Mouse (Mus musculus): ENCODE measurements around the gene Lyrm4. TPM values are rescaled to one million over a fixed set of nuclear protein-coding genes. Genes with fewer than 3 reads are reported as not detected.

The Lyrm4 gene
- polyA plus RNA-seq, 1 experiment from 2014 or later: 23.4 TPM

GRCm38 (mm10) chr13:35968719-35969430 lies 148.5 kb downstream of the Lyrm4 start:
- H3K4me3 ChIP-seq (ENCODE audit: low read depth, low read length): peak overlapping the region; percentile 69
- WGBS (ENCODE audit: insufficient replicate concordance): under 1% methylated on average over 57 of the region's 57 CpGs
- H3K27ac ChIP-seq (ENCODE audit: low read depth, low read length): peak overlapping the region; percentile 18
- H3K9ac ChIP-seq (ENCODE audit: low read depth, low read length): peak overlapping the region; percentile 79
- ATAC-seq (replicated peaks; ENCODE audit: insufficient number of reproducible peaks, low FRiP score, low TSS enrichment): peak; percentile 62
- peaks cover 3% of the 10 kb centered on the region; the same call in 1 of the 2 replicates for H3K4me1 ChIP-seq (ENCODE audit: control insufficient read depth, insufficient read depth, low read length)
- H3K4me2 ChIP-seq: peak overlapping the region; percentile 87
- H3K27me3 ChIP-seq (ENCODE audit: control insufficient read depth, insufficient read depth, low read length): peaks cover 8% of the 10 kb centered on the region; the same call in 1 of the 2 replicates
- no peaks in the 10 kb centered on the region for H3K9me3 ChIP-seq (replicated peaks; ENCODE audit: control insufficient read depth, low read length)
- no peaks in the 10 kb centered on the region for H3K36me3 ChIP-seq (ENCODE audit: control insufficient read depth, insufficient read depth, low read length)

- WGBS (ENCODE audit: insufficient replicate concordance): under 1% methylated on average over 38 of the region's 38 CpGs
- Histone ChIP-seq H3K27ac (ENCODE audit: low read depth, low read length) (peak overlapping the region; percentile 18), H3K9me3 (replicated peaks; ENCODE audit: control insufficient read depth, low read length) (no peaks in the 10 kb centered on the region), H3K4me3 (ENCODE audit: low read depth, low read length) (peak overlapping the region; percentile 69), H3K36me3 (ENCODE audit: control insufficient read depth, insufficient read depth, low read length) (no peaks in the 10 kb centered on the region), H3K4me2 (peak overlapping the region; percentile 87), H3K27me3 (ENCODE audit: control insufficient read depth, insufficient read depth, low read length) (peaks cover 8% of the 10 kb centered on the region; the same call in 1 of the 2 replicates), H3K4me1 (ENCODE audit: control insufficient read depth, insufficient read depth, low read length) (peaks cover 3% of the 10 kb centered on the region; the same call in 1 of the 2 replicates), H3K9ac (ENCODE audit: low read depth, low read length) (peak overlapping the region; percentile 79)
- ATAC-seq (replicated peaks; ENCODE audit: insufficient number of reproducible peaks, low FRiP score, low TSS enrichment): peak; percentile 50; the same call in 1 of the 2 replicates
These were observed 149.1 kb downstream of the Lyrm4 start for GRCm38 (mm10) chr13:35968131-35968718.

GRCm38 (mm10) chr13:35967690-35968089 lies 149.6 kb downstream of the Lyrm4 start:
- WGBS (ENCODE audit: insufficient replicate concordance): 2% methylated on average over 15 of the region's 15 CpGs
- Histone ChIP-seq H3K4me1 (ENCODE audit: control insufficient read depth, insufficient read depth, low read length) (peaks cover 3% of the 10 kb centered on the region; the same call in 1 of the 2 replicates), H3K9me3 (replicated peaks; ENCODE audit: control insufficient read depth, low read length) (no peaks in the 10 kb centered on the region), H3K9ac (ENCODE audit: low read depth, low read length) (peak overlapping the region; percentile 79), H3K4me2 (peak overlapping the region; percentile 87), H3K4me3 (ENCODE audit: low read depth, low read length) (peak overlapping the region; percentile 69), H3K36me3 (ENCODE audit: control insufficient read depth, insufficient read depth, low read length) (no peaks in the 10 kb centered on the region), H3K27me3 (ENCODE audit: control insufficient read depth, insufficient read depth, low read length) (peaks cover 8% of the 10 kb centered on the region; the same call in 1 of the 2 replicates), H3K27ac (ENCODE audit: low read depth, low read length) (0 out of 2 replicates have a peak overlapping the region, but pooled peaks have one; percentile 35)
- no peak for ATAC-seq (replicated peaks; ENCODE audit: insufficient number of reproducible peaks, low FRiP score, low TSS enrichment)

GRCm38 (mm10) chr13:35963583-35963982 lies 153.7 kb downstream of the Lyrm4 start:
- no peak overlapping the region for H3K27ac ChIP-seq (ENCODE audit: low read depth, low read length)
- H3K36me3 ChIP-seq (ENCODE audit: control insufficient read depth, insufficient read depth, low read length): no peaks in the 10 kb centered on the region
- H3K4me2 ChIP-seq: no peak overlapping the region
- H3K9me3 ChIP-seq (replicated peaks; ENCODE audit: control insufficient read depth, low read length): no peaks in the 10 kb centered on the region
- H3K27me3 ChIP-seq (ENCODE audit: control insufficient read depth, insufficient read depth, low read length): no peaks in the 10 kb centered on the region
- H3K4me3 ChIP-seq (ENCODE audit: low read depth, low read length): no peak overlapping the region
- no peak for ATAC-seq (replicated peaks; ENCODE audit: insufficient number of reproducible peaks, low FRiP score, low TSS enrichment)
- H3K9ac ChIP-seq (ENCODE audit: low read depth, low read length): no peak overlapping the region
- no peaks in the 10 kb centered on the region for H3K4me1 ChIP-seq (ENCODE audit: control insufficient read depth, insufficient read depth, low read length)
- 77% methylated on average over 4 of the region's 4 CpGs for WGBS (ENCODE audit: insufficient replicate concordance)

GRCm38 (mm10) chr13:35959391-35960067 lies 157.8 kb downstream of the Lyrm4 start:
- Histone ChIP-seq H3K27ac (ENCODE audit: low read depth, low read length) (no peak overlapping the region), H3K9ac (ENCODE audit: low read depth, low read length) (no peak overlapping the region), H3K9me3 (replicated peaks; ENCODE audit: control insufficient read depth, low read length) (no peaks in the 10 kb centered on the region), H3K36me3 (ENCODE audit: control insufficient read depth, insufficient read depth, low read length) (no peaks in the 10 kb centered on the region), H3K27me3 (ENCODE audit: control insufficient read depth, insufficient read depth, low read length) (no peaks in the 10 kb centered on the region), H3K4me3 (ENCODE audit: low read depth, low read length) (no peak overlapping the region), H3K4me1 (ENCODE audit: control insufficient read depth, insufficient read depth, low read length) (no peaks in the 10 kb centered on the region), H3K4me2 (no peak overlapping the region)
- 72% methylated on average over 12 of the region's 12 CpGs for WGBS (ENCODE audit: insufficient replicate concordance)
- no peak for ATAC-seq (replicated peaks; ENCODE audit: insufficient number of reproducible peaks, low FRiP score, low TSS enrichment)

GRCm38 (mm10) chr13:35958539-35958938 lies 158.8 kb downstream of the Lyrm4 start, which contains the start of gene Ppp1r3g:
Ppp1r3g (plus strand) TSS chr13:35958839.
- Histone ChIP-seq H3K9me3 (replicated peaks; ENCODE audit: control insufficient read depth, low read length) (no peaks in the 10 kb centered on the region), H3K4me3 (ENCODE audit: low read depth, low read length) (no peak within 1 kb of the TSS), H3K4me1 (ENCODE audit: control insufficient read depth, insufficient read depth, low read length) (no peaks in the 10 kb centered on the region), H3K27ac (ENCODE audit: low read depth, low read length) (no peak within 1 kb of the TSS), H3K9ac (ENCODE audit: low read depth, low read length) (no peak within 1 kb of the TSS), H3K27me3 (ENCODE audit: control insufficient read depth, insufficient read depth, low read length) (no peaks in the 10 kb centered on the region), H3K4me2 (no peak within 1 kb of the TSS), H3K36me3 (ENCODE audit: control insufficient read depth, insufficient read depth, low read length) (no peaks in the 10 kb centered on the region)
- ATAC-seq (replicated peaks; ENCODE audit: insufficient number of reproducible peaks, low FRiP score, low TSS enrichment): no peak
- WGBS (ENCODE audit: insufficient replicate concordance): 100% methylated on average over 1 of the region's 1 CpGs

GRCm38 (mm10) chr13:35949814-35950455 lies 167.4 kb downstream of the Lyrm4 start:
- 76% methylated on average over 17 of the region's 17 CpGs for WGBS (ENCODE audit: insufficient replicate concordance)

GRCm38 (mm10) chr13:35947354-35948000 lies 169.8 kb downstream of the Lyrm4 start:
- Histone ChIP-seq H3K4me2 (no peak overlapping the region), H3K27ac (ENCODE audit: low read depth, low read length) (no peak overlapping the region), H3K4me3 (ENCODE audit: low read depth, low read length) (no peak overlapping the region), H3K9ac (ENCODE audit: low read depth, low read length) (no peak overlapping the region), H3K9me3 (replicated peaks; ENCODE audit: control insufficient read depth, low read length) (no peaks in the 10 kb centered on the region), H3K27me3 (ENCODE audit: control insufficient read depth, insufficient read depth, low read length) (no peaks in the 10 kb centered on the region), H3K36me3 (ENCODE audit: control insufficient read depth, insufficient read depth, low read length) (no peaks in the 10 kb centered on the region), H3K4me1 (ENCODE audit: control insufficient read depth, insufficient read depth, low read length) (no peaks in the 10 kb centered on the region)
- 18% methylated on average over 14 of the region's 14 CpGs for WGBS (ENCODE audit: insufficient replicate concordance)
- no peak for ATAC-seq (replicated peaks; ENCODE audit: insufficient number of reproducible peaks, low FRiP score, low TSS enrichment)

More at GRCm38 (mm10) chr13:35949814-35950455, 167.4 kb downstream of the Lyrm4 start:
- no peaks in the 10 kb centered on the region for H3K4me1 ChIP-seq (ENCODE audit: control insufficient read depth, insufficient read depth, low read length)
- no peaks in the 10 kb centered on the region for H3K9me3 ChIP-seq (replicated peaks; ENCODE audit: control insufficient read depth, low read length)
- no peak overlapping the region for H3K4me2 ChIP-seq
- H3K4me3 ChIP-seq (ENCODE audit: low read depth, low read length): no peak overlapping the region
- H3K27me3 ChIP-seq (ENCODE audit: control insufficient read depth, insufficient read depth, low read length): no peaks in the 10 kb centered on the region
- ATAC-seq (replicated peaks; ENCODE audit: insufficient number of reproducible peaks, low FRiP score, low TSS enrichment): no peak
- no peak overlapping the region for H3K27ac ChIP-seq (ENCODE audit: low read depth, low read length)
- no peaks in the 10 kb centered on the region for H3K36me3 ChIP-seq (ENCODE audit: control insufficient read depth, insufficient read depth, low read length)
- no peak overlapping the region for H3K9ac ChIP-seq (ENCODE audit: low read depth, low read length)
